Mouse (Mus musculus) adrenal gland, adult 8-10 months (tissue): ENCODE measurements at regions not wholly inside any gene's neighbourhood (a gene's known extent, or its start where the extent isn't known, plus 50 kb on each side); places are given as distances from the start of the nearest gene placed in this dataset.

Source experiments
- DNase-seq: peaks from one replicate; pipeline ENCODE4 v3.0.0; 2022
- microRNA-seq, 2 experiments: library from miRNA; unstranded; fragments of <30 nt; microRNA quantifications; one replicate each; pipeline ENCODE4 v1.2.0; 2022

DNA sequence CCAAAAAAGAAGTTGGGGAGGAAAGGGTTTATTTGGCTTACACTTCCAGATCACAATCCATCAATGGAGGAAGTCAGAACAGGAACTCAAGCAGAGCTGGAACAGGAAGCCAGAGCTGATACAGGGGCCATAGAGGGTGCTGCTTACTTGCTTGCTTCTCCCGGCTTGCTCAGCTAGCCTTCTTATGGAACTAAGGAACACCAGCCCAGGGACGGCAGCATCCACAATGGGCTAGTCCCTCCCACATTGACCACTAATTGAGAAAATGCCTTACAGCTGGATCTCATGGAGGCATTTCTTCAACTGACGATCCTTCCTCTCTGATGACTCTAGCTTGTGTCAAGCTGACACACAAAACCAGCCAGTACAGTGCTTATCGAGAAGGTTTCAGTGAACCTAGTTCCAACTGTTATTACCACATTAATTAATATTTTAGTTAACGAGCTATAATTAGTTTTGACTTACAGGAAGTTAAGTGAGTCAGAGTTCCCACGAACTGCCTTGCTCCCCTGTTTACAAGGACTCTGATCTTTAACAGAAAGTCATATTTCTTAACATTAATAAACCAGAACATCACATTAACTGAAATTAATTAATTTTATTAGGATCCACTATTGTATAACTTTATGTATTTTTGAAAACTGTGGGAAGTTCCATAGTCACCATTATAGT, 158.2 kb downstream of the Calcrl start:
- no peak for DNase-seq

DNA sequence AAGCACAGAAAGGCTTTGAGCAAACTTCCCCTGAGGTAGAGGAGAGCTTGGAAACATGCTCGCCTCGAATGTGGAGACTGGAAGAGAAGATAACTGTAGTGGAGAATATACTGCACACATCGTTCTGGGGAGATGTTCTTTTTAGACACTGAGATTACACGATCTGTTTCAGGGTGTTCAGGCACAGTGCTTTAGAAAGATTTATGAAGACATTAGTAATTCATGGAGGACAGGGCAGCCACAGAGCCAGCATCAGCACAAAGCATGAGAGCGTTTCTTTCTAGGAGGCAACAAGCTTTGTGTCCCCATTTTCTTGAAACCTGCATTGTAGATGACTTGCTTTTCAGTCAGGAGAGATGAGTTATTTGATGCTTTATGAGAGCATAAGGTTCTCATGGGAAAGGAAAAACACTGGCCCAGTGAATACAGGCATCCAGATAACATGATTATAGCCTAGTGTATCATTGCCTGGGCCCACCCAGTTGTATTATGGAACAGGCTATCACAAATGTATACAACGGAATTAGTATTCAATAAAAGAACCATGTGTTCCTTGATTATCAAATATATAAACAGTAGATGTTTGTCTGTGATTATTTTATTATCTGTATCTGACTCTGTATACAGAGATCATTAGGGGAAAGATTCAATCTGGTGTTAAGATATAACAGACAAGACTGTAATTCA, 151.0 kb downstream of the Calcrl start:
- DNase-seq = no peak

DNA sequence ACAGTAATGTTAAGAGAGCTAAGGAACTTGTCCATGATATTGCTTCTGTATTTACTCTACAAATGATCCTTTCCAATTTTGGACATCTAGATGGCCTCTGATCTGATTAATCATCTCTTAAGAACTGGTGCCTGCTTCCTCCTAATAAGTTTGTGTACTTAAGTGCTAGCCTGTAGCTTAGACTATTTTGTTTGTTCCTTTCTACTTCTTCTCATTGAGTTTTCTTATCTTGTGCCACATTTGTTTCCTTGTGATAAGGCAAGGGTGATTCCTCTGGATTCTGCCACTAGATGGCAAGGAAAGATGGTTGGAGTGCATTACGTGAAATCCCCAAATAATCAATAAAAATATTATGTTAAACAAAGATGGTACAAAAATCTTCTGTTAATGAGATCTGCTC, 148.0 kb downstream of the Calcrl start:
- DNase-seq = no peak

Small RNAs in the stretch of these regions (microRNA-seq; reads per million reads assigned to microRNA genes)
- gene Gm25972 = 0 reads per million in 2 experiments
